ENCODE assay signal across 15 mouse cellular contexts in the genomic region with DNA sequence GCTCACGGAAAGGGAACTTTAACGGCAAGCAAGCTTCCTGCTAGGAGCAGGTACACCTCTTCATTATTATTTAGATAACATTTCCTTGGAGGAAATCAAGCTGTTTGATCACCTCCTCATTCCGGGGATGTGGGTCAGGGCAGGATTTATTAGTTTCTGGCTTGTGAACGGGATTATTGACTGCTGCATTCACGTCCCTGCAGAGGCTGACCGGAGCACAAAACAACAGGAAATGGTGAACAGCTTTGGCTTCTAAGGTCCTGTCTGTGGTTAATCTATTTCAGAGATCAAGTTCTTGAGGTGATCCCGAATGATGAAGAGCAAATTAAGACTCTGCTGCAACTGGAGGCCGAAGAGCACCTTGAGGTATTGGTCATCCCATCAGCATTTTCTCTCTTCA. TPM values are rescaled to one million over a fixed set of nuclear protein-coding genes. Genes with fewer than 3 reads are reported as not detected.
DNase-seq lines count a peak whose midpoint lies in the region; ATAC-seq and TF ChIP-seq lines count a peak whose summit lies in the region.
"Had no signal": no experiment of that assay in that cellular context is flagged by ENCODE, and none has a peak within 500 bp of the region (broad histone marks: within the 10 kb centered on the region; RNA-seq: fewer than 3 reads in every experiment).

No protein-coding gene starts in this region.

- TF ChIP-seq CTCF in stomach, postnatal 0 days (IDR thresholded peaks at IDR 0.05; ENCODE audit: low read depth), result no peak

- DNase-seq in limb, embryonic 10.5 days (ENCODE audit: low spot score), result no peak
- DNase-seq in stomach, postnatal 0 days (ENCODE audit: low spot score), result no peak
- DNase-seq in right cerebral cortex, postnatal 10 days (ENCODE audit: low spot score in 2 of 2), result no peak
- DNase-seq: cerebellum, adult 11-12 months; heart, adult 2 months; kidney, adult 2 months; right cerebral cortex, postnatal 4 days; thymus, postnatal 25 days had no signal

- no peaks in the 10 kb centered on the region for H3K36me3 ChIP-seq in intestine, embryonic 16.5 days (ENCODE audit: control insufficient read depth, insufficient read depth, low read length)
- no peaks in the 10 kb centered on the region for H3K36me3 ChIP-seq in intestine, embryonic 15.5 days
- H3K36me3 ChIP-seq in midbrain, embryonic 12.5 days, result no peaks in the 10 kb centered on the region
- no peaks in the 10 kb centered on the region for H3K36me3 ChIP-seq in midbrain, embryonic 15.5 days (replicated peaks)
- no peaks in the 10 kb centered on the region for H3K36me3 ChIP-seq in limb, embryonic 10.5 days
- H3K36me3 ChIP-seq in stomach, postnatal 0 days (ENCODE audit: control insufficient read depth, insufficient read depth, low read length), result no peaks in the 10 kb centered on the region

- H3K4me1 ChIP-seq in intestine, embryonic 16.5 days (ENCODE audit: control insufficient read depth, insufficient read depth, low read length), result peaks cover 19% of the 10 kb centered on the region
- H3K4me1 ChIP-seq in intestine, embryonic 15.5 days (replicated peaks), result peaks cover 24% of the 10 kb centered on the region
- H3K4me1 ChIP-seq in midbrain, embryonic 12.5 days, result peaks cover 46% of the 10 kb centered on the region
- peaks cover 41% of the 10 kb centered on the region for H3K4me1 ChIP-seq in midbrain, embryonic 15.5 days
- H3K4me1 ChIP-seq in limb, embryonic 10.5 days, result peaks cover 93% of the 10 kb centered on the region
- H3K4me1 ChIP-seq in stomach, postnatal 0 days (replicated peaks; ENCODE audit: control insufficient read depth, insufficient read depth), result no peaks in the 10 kb centered on the region

- WGBS in intestine, embryonic 16.5 days, result 33% methylated on average over 8 of the region's 8 CpGs
- WGBS in intestine, embryonic 15.5 days, result 31% methylated on average over 8 of the region's 8 CpGs
- 34% methylated on average over 8 of the region's 8 CpGs for WGBS in midbrain, embryonic 12.5 days
- 37% methylated on average over 8 of the region's 8 CpGs for WGBS in midbrain, embryonic 15.5 days
- WGBS in limb, embryonic 10.5 days, result 7% methylated on average over 8 of the region's 8 CpGs
- WGBS in stomach, postnatal 0 days, result 29% methylated on average over 8 of the region's 8 CpGs

- TF ChIP-seq EP300 in stomach, postnatal 0 days (optimal IDR thresholded peaks at IDR 0.05), result no peak

- H3K27me3 ChIP-seq in intestine, embryonic 16.5 days (replicated peaks; ENCODE audit: control insufficient read depth, insufficient read depth, low read length), result no peaks in the 10 kb centered on the region
- H3K27me3 ChIP-seq in intestine, embryonic 15.5 days (replicated peaks), result no peaks in the 10 kb centered on the region
- no peaks in the 10 kb centered on the region for H3K27me3 ChIP-seq in midbrain, embryonic 12.5 days
- H3K27me3 ChIP-seq in midbrain, embryonic 15.5 days (replicated peaks), result no peaks in the 10 kb centered on the region
- H3K27me3 ChIP-seq in limb, embryonic 10.5 days (ENCODE audit: low read depth, poor library complexity, severe bottlenecking), result no peaks in the 10 kb centered on the region
- H3K27me3 ChIP-seq in stomach, postnatal 0 days (ENCODE audit: control insufficient read depth, insufficient read depth, low read length), result no peaks in the 10 kb centered on the region
- H3K27me3 ChIP-seq: forebrain, embryonic 13.5 days had no signal

- no peak overlapping the region for H3K27ac ChIP-seq in intestine, embryonic 16.5 days (ENCODE audit: low read length)
- H3K27ac ChIP-seq in intestine, embryonic 15.5 days, result no peak overlapping the region
- H3K27ac ChIP-seq in midbrain, embryonic 12.5 days (replicated peaks), result 0 out of 2 replicates have a peak overlapping the region, but pooled peaks have one; percentile 35
- no peak overlapping the region for H3K27ac ChIP-seq in midbrain, embryonic 15.5 days
- H3K27ac ChIP-seq in limb, embryonic 10.5 days, result peak overlapping the region; percentile 96
- no peak overlapping the region for H3K27ac ChIP-seq in stomach, postnatal 0 days (replicated peaks)
- H3K27ac ChIP-seq: forebrain, embryonic 13.5 days; heart, adult 2 months had no signal

- H3K9me3 ChIP-seq in intestine, embryonic 16.5 days (ENCODE audit: control insufficient read depth, low read length), result no peaks in the 10 kb centered on the region
- no peaks in the 10 kb centered on the region for H3K9me3 ChIP-seq in intestine, embryonic 15.5 days
- H3K9me3 ChIP-seq in midbrain, embryonic 12.5 days, result no peaks in the 10 kb centered on the region
- H3K9me3 ChIP-seq in midbrain, embryonic 15.5 days, result no peaks in the 10 kb centered on the region
- H3K9me3 ChIP-seq in limb, embryonic 10.5 days (replicated peaks), result no peaks in the 10 kb centered on the region
- no peaks in the 10 kb centered on the region for H3K9me3 ChIP-seq in stomach, postnatal 0 days (ENCODE audit: control insufficient read depth, low read length)
- H3K9me3 ChIP-seq: forebrain, embryonic 13.5 days had no signal

- H3K4me2 ChIP-seq in intestine, embryonic 16.5 days (ENCODE audit: low read depth, low read length), result 0 out of 2 replicates have a peak overlapping the region, but pooled peaks have one; percentile 1
- no peak overlapping the region for H3K4me2 ChIP-seq in intestine, embryonic 15.5 days (replicated peaks)
- H3K4me2 ChIP-seq in midbrain, embryonic 12.5 days (replicated peaks), result no peak overlapping the region
- no peak overlapping the region for H3K4me2 ChIP-seq in midbrain, embryonic 15.5 days
- peak overlapping the region; percentile 18; the same call in 1 of the 2 replicates for H3K4me2 ChIP-seq in stomach, postnatal 0 days (replicated peaks; ENCODE audit: low read depth)
- H3K4me2 ChIP-seq: forebrain, embryonic 13.5 days had no signal

- no peak for ATAC-seq in intestine, embryonic 16.5 days
- no peak for ATAC-seq in intestine, embryonic 15.5 days
- no peak for ATAC-seq in midbrain, embryonic 12.5 days (ENCODE audit: low FRiP score, low read depth)
- no peak for ATAC-seq in midbrain, embryonic 15.5 days (replicated peaks)
- ATAC-seq in stomach, postnatal 0 days (ENCODE audit: low FRiP score, low TSS enrichment), result no peak
- ATAC-seq: CD4-positive, CD25-positive, alpha-beta regulatory T cell, adult 4 months; forebrain, embryonic 13.5 days had no signal

- no peak overlapping the region for H3K9ac ChIP-seq in intestine, embryonic 16.5 days (ENCODE audit: low read depth, low read length)
- no peak overlapping the region for H3K9ac ChIP-seq in intestine, embryonic 15.5 days
- H3K9ac ChIP-seq in midbrain, embryonic 12.5 days (replicated peaks), result no peak overlapping the region
- H3K9ac ChIP-seq in midbrain, embryonic 15.5 days, result no peak overlapping the region
- H3K9ac ChIP-seq in stomach, postnatal 0 days (ENCODE audit: low read length), result no peak overlapping the region
- H3K9ac ChIP-seq: forebrain, embryonic 13.5 days had no signal

- no peak overlapping the region for H3K4me3 ChIP-seq in intestine, embryonic 16.5 days (ENCODE audit: low read length)
- no peak overlapping the region for H3K4me3 ChIP-seq in intestine, embryonic 15.5 days (replicated peaks)
- no peak overlapping the region for H3K4me3 ChIP-seq in midbrain, embryonic 12.5 days
- no peak overlapping the region for H3K4me3 ChIP-seq in midbrain, embryonic 15.5 days
- H3K4me3 ChIP-seq in limb, embryonic 10.5 days, result peak overlapping the region; percentile 47
- H3K4me3 ChIP-seq in stomach, postnatal 0 days (ENCODE audit: low read depth, low read length), result no peak overlapping the region
- H3K4me3 ChIP-seq: forebrain, embryonic 13.5 days; heart, adult 2 months; megakaryocyte, embryonic 14.5 days had no signal

RNA-seq across cellular contexts. Expression of a gene that starts 2.5 kb away (rescaled TPM):
- 399 and 443 TPM in 2 replicates for polyA plus RNA-seq in intestine, embryonic 16.5 days (2015; fragmentation: Nextera tagmentation; extraction: Ambion mirVana)
- polyA plus RNA-seq in intestine, embryonic 15.5 days (2015; fragmentation: Nextera tagmentation; extraction: Ambion mirVana), result 327 and 654 TPM in 2 replicates
- polyA plus RNA-seq in midbrain, embryonic 12.5 days (2016; fragmentation: Nextera tagmentation; extraction: Ambion mirVana), result 5.8 and 6.7 TPM in 2 replicates
- 6.7 and 8.4 TPM in 2 replicates for polyA plus RNA-seq in midbrain, embryonic 15.5 days (2015; fragmentation: Nextera tagmentation; extraction: Ambion mirVana)
- 109 and 110 TPM in 2 replicates for polyA plus RNA-seq in limb, embryonic 10.5 days (2016; fragmentation: Nextera tagmentation; extraction: Ambion mirVana)
- 1.7 and 2.6 TPM in 2 replicates for polyA plus RNA-seq in stomach, postnatal 0 days (2015; fragmentation: Nextera tagmentation; extraction: Ambion mirVana)

RNA-seq across cellular contexts. Expression of a gene that starts 24.3 kb away (rescaled TPM):
- polyA plus RNA-seq in intestine, embryonic 16.5 days (2015; fragmentation: Nextera tagmentation; extraction: Ambion mirVana), result 0.39 and 0.58 TPM in 2 replicates
- 0.59 and 0.77 TPM in 2 replicates for polyA plus RNA-seq in intestine, embryonic 15.5 days (2015; fragmentation: Nextera tagmentation; extraction: Ambion mirVana)
- 1.6 and 1.9 TPM in 2 replicates for polyA plus RNA-seq in midbrain, embryonic 12.5 days (2016; fragmentation: Nextera tagmentation; extraction: Ambion mirVana)
- polyA plus RNA-seq in midbrain, embryonic 15.5 days (2015; fragmentation: Nextera tagmentation; extraction: Ambion mirVana), result 1.0 and 1.5 TPM in 2 replicates
- polyA plus RNA-seq in limb, embryonic 10.5 days (2016; fragmentation: Nextera tagmentation; extraction: Ambion mirVana), result 1.1 and 1.4 TPM in 2 replicates
- 32.7 and 33.7 TPM in 2 replicates for polyA plus RNA-seq in stomach, postnatal 0 days (2015; fragmentation: Nextera tagmentation; extraction: Ambion mirVana)
- polyA plus RNA-seq: CD4-positive, CD25-positive, alpha-beta regulatory T cell, adult 4 months; heart, adult 2 months; kidney, adult 2 months had no signal

RNA-seq across cellular contexts. Expression of a gene that starts 34.2 kb away (rescaled TPM):
- not detected in 2 replicates for polyA plus RNA-seq in intestine, embryonic 16.5 days (2015; fragmentation: Nextera tagmentation; extraction: Ambion mirVana)
- not detected in 2 replicates for polyA plus RNA-seq in intestine, embryonic 15.5 days (2015; fragmentation: Nextera tagmentation; extraction: Ambion mirVana)
- polyA plus RNA-seq in midbrain, embryonic 12.5 days (2016; fragmentation: Nextera tagmentation; extraction: Ambion mirVana), result 0.22 and 0.34 TPM in 2 replicates
- 0.21 TPM in 1 of 2 replicates, not detected in the other for polyA plus RNA-seq in midbrain, embryonic 15.5 days (2015; fragmentation: Nextera tagmentation; extraction: Ambion mirVana)
- polyA plus RNA-seq in limb, embryonic 10.5 days (2016; fragmentation: Nextera tagmentation; extraction: Ambion mirVana), result 0.38 and 0.59 TPM in 2 replicates
- not detected in 2 replicates for polyA plus RNA-seq in stomach, postnatal 0 days (2015; fragmentation: Nextera tagmentation; extraction: Ambion mirVana)
- polyA plus RNA-seq: CD4-positive, CD25-positive, alpha-beta regulatory T cell, adult 4 months; forebrain, embryonic 13.5 days had no signal

RNA-seq across cellular contexts. Expression of a gene that starts 34.3 kb away (rescaled TPM):
- polyA plus RNA-seq in intestine, embryonic 16.5 days (2015; fragmentation: Nextera tagmentation; extraction: Ambion mirVana), result 33.0 and 34.0 TPM in 2 replicates
- 31.5 and 33.6 TPM in 2 replicates for polyA plus RNA-seq in intestine, embryonic 15.5 days (2015; fragmentation: Nextera tagmentation; extraction: Ambion mirVana)
- 45.6 and 49.1 TPM in 2 replicates for polyA plus RNA-seq in midbrain, embryonic 12.5 days (2016; fragmentation: Nextera tagmentation; extraction: Ambion mirVana)
- polyA plus RNA-seq in midbrain, embryonic 15.5 days (2015; fragmentation: Nextera tagmentation; extraction: Ambion mirVana), result 31.3 and 31.6 TPM in 2 replicates
- 45.7 and 51.6 TPM in 2 replicates for polyA plus RNA-seq in limb, embryonic 10.5 days (2016; fragmentation: Nextera tagmentation; extraction: Ambion mirVana)
- polyA plus RNA-seq in stomach, postnatal 0 days (2015; fragmentation: Nextera tagmentation; extraction: Ambion mirVana), result 13.0 and 13.7 TPM in 2 replicates

Comparison
In these comparisons a context has a peak if more than half of its experiments do, and no peak if none do; other contexts are left out.
1. H3K27ac ChIP-seq: peak in midbrain, embryonic 12.5 days (single experiment) and limb, embryonic 10.5 days (single experiment); none in intestine, embryonic 16.5 days (single experiment), intestine, embryonic 15.5 days (single experiment), midbrain, embryonic 15.5 days (single experiment) and stomach, postnatal 0 days (single experiment).
2. H3K4me2 ChIP-seq: peak in intestine, embryonic 16.5 days (single experiment) and stomach, postnatal 0 days (single experiment); none in intestine, embryonic 15.5 days (single experiment), midbrain, embryonic 12.5 days (single experiment) and midbrain, embryonic 15.5 days (single experiment).
3. RNA of a gene that starts 2.5 kb away (polyA plus RNA-seq): 399 to 443 TPM in intestine, embryonic 16.5 days, 327 to 654 TPM in intestine, embryonic 15.5 days and 109 to 110 TPM in limb, embryonic 10.5 days; 6.7 to 8.4 TPM in midbrain, embryonic 15.5 days, 5.8 to 6.7 TPM in midbrain, embryonic 12.5 days and 1.7 to 2.6 TPM in stomach, postnatal 0 days; every median in the first group is over 10 times any median in the second.
4. RNA of a gene that starts 24.3 kb away (polyA plus RNA-seq): 32.7 to 33.7 TPM in stomach, postnatal 0 days; 1.6 to 1.9 TPM in midbrain, embryonic 12.5 days, 1.1 to 1.4 TPM in limb, embryonic 10.5 days, 1.0 to 1.5 TPM in midbrain, embryonic 15.5 days, 0.59 to 0.77 TPM in intestine, embryonic 15.5 days and 0.39 to 0.58 TPM in intestine, embryonic 16.5 days; every median in the first group is over 10 times any median in the second.